Mouse (Mus musculus): ENCODE data around the gene Hras. TPM values are rescaled to one million over a fixed set of nuclear protein-coding genes. Genes with fewer than 3 reads are reported as not detected.

The Hras gene
- polyA plus RNA-seq, 1 experiment from 2014 or later, result 112 TPM

- Histone ChIP-seq H3K27ac (ENCODE audit: low read depth, low read length) (peak overlapping the region; percentile 89), H3K4me2 (peak overlapping the region; percentile 97), H3K9ac (ENCODE audit: low read depth, low read length) (no peak overlapping the region), H3K36me3 (ENCODE audit: control insufficient read depth, insufficient read depth, low read length) (peaks cover 10% of the 10 kb centered on the region; the same call in 1 of the 2 replicates), H3K27me3 (replicated peaks; ENCODE audit: control insufficient read depth, insufficient read depth, low read length) (no peaks in the 10 kb centered on the region), H3K4me3 (ENCODE audit: low read depth, low read length) (no peak overlapping the region), H3K4me1 (replicated peaks; ENCODE audit: control insufficient read depth, insufficient read depth, low read length) (peaks cover 30% of the 10 kb centered on the region), H3K9me3 (ENCODE audit: control insufficient read depth, low read length) (no peaks in the 10 kb centered on the region)
- DNase-seq (ENCODE audit: low spot score) (no peak), ATAC-seq (replicated peaks; ENCODE audit: low FRiP score) (no peak)
- 88% methylated on average over 4 of the region's 4 CpGs for WGBS
Measured at GRCm38 (mm10) chr7:141222696-141223215, 29.0 kb upstream of the Hras start.

- Histone ChIP-seq H3K27ac (ENCODE audit: low read depth, low read length) (peak overlapping the region; percentile 89), H3K9ac (ENCODE audit: low read depth, low read length) (peak overlapping the region; percentile 72), H3K4me2 (peak overlapping the region; percentile 97), H3K4me1 (replicated peaks; ENCODE audit: control insufficient read depth, insufficient read depth, low read length) (peaks cover 35% of the 10 kb centered on the region), H3K27me3 (replicated peaks; ENCODE audit: control insufficient read depth, insufficient read depth, low read length) (no peaks in the 10 kb centered on the region), H3K36me3 (ENCODE audit: control insufficient read depth, insufficient read depth, low read length) (peaks cover 11% of the 10 kb centered on the region; the same call in 1 of the 2 replicates), H3K4me3 (ENCODE audit: low read depth, low read length) (peak overlapping the region; percentile 79), H3K9me3 (ENCODE audit: control insufficient read depth, low read length) (no peaks in the 10 kb centered on the region)
- DNase-seq (ENCODE audit: low spot score) (no peak), ATAC-seq (replicated peaks; ENCODE audit: low FRiP score) (peak; percentile 8; the same call in 1 of the 2 replicates)
- 15% methylated on average over 8 of the region's 8 CpGs for WGBS
Measured at GRCm38 (mm10) chr7:141222126-141222467, 28.3 kb upstream of the Hras start.

DNA sequence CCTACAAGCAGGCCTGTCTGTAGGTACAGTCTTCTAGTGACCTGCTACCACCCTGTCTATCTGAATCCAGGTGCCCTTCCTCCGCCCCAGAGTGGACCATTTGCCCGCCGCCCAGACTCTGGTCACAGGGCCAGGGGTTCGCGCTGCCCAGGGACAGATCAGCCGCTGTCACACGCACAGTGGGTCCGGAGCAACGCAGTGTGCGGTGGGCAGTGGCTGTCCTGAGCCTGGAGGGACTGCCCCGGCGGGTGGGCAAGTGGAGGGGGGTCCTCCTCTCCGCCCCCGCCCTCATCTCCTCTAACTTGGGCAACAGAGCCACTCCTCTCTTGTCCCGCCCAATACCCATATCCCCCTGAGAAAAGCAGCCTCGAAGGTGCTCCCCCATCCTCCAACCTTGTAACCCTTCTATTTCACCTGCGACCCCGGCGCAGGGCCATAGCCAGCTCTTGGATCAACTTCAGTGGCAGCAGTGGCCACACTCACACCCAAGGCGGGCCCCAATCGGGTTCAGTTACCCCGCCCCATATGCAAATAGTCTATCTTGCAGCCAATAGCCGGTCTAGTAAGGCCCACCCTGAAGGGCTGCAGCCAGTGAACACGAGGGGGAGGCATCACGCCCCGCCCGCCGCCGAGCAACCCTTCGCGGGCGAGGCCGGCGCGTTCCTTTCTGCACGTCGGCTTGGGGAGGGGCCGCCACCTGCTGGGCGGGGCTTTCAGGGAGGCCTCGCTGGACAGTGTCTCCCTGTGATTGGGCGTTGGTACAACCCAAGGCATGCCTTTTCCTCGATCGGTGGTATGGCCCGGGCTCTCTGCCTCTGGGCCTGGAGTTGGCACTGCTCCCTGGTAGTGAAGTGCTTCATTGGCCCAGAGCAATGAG, 27.7 kb upstream of the Hras start:
- Histone ChIP-seq H3K4me2 (peak overlapping the region; percentile 97), H3K9ac (ENCODE audit: low read depth, low read length) (peak overlapping the region; percentile 92), H3K36me3 (ENCODE audit: control insufficient read depth, insufficient read depth, low read length) (peaks cover 11% of the 10 kb centered on the region; the same call in 1 of the 2 replicates), H3K27ac (ENCODE audit: low read depth, low read length) (peak overlapping the region; percentile 89), H3K4me1 (replicated peaks; ENCODE audit: control insufficient read depth, insufficient read depth, low read length) (peaks cover 41% of the 10 kb centered on the region), H3K9me3 (ENCODE audit: control insufficient read depth, low read length) (no peaks in the 10 kb centered on the region), H3K27me3 (replicated peaks; ENCODE audit: control insufficient read depth, insufficient read depth, low read length) (no peaks in the 10 kb centered on the region), H3K4me3 (ENCODE audit: low read depth, low read length) (peak overlapping the region; percentile 79)
- DNase-seq (ENCODE audit: low spot score) (peak; percentile 100), ATAC-seq (replicated peaks; ENCODE audit: low FRiP score) (peak; percentile 96)
- WGBS, result 8% methylated on average over 44 of the region's 44 CpGs

GRCm38 (mm10) chr7:141220377-141220776, 26.6 kb upstream of the Hras start:
- Histone ChIP-seq H3K4me1 (replicated peaks; ENCODE audit: control insufficient read depth, insufficient read depth, low read length) (peaks cover 44% of the 10 kb centered on the region), H3K9me3 (ENCODE audit: control insufficient read depth, low read length) (no peaks in the 10 kb centered on the region), H3K36me3 (ENCODE audit: control insufficient read depth, insufficient read depth, low read length) (peaks cover 11% of the 10 kb centered on the region; the same call in 1 of the 2 replicates), H3K27ac (ENCODE audit: low read depth, low read length) (peak overlapping the region; percentile 89), H3K9ac (ENCODE audit: low read depth, low read length) (peak overlapping the region; percentile 92), H3K4me2 (peak overlapping the region; percentile 97), H3K4me3 (ENCODE audit: low read depth, low read length) (peak overlapping the region; percentile 79), H3K27me3 (replicated peaks; ENCODE audit: control insufficient read depth, insufficient read depth, low read length) (no peaks in the 10 kb centered on the region)
- no peak for ATAC-seq (replicated peaks; ENCODE audit: low FRiP score)
- DNase-seq (ENCODE audit: low spot score), result no peak
- 71% methylated on average over 1 of the region's 1 CpGs for WGBS

DNA sequence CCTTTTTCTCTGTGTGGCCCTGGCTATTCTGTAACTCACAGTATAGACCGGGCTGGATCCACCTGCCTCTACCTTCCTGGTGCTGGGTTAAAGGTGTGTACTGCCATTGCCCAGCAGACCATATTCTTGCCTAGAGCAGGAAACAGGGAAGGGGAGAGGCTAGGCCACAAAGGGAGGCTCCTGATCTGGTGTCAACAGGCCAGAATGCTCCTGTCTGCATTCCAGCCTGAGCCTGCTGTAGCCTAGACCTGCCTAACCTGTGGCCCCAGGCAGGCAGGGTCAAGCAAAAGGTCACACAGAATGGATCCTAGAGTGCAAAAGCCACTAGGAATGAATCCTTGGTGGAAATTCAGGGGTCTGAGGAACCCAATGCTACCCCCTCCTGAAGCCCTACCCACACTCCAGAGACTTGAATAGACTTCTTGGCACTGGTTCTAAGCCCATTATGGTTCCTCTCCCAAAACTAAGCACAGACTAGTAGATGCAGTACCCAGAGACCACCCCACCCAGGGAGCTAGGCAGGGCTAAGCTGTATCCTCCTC, 25.8 kb upstream of the Hras start:
- Histone ChIP-seq H3K27ac (ENCODE audit: low read depth, low read length) (peak overlapping the region; percentile 89; the same call in 1 of the 2 replicates), H3K9ac (ENCODE audit: low read depth, low read length) (peak overlapping the region; percentile 92), H3K4me2 (peak overlapping the region; percentile 97), H3K27me3 (replicated peaks; ENCODE audit: control insufficient read depth, insufficient read depth, low read length) (no peaks in the 10 kb centered on the region), H3K4me3 (ENCODE audit: low read depth, low read length) (no peak overlapping the region; the same call in 1 of the 2 replicates), H3K9me3 (ENCODE audit: control insufficient read depth, low read length) (no peaks in the 10 kb centered on the region), H3K36me3 (ENCODE audit: control insufficient read depth, insufficient read depth, low read length) (peaks cover 11% of the 10 kb centered on the region; the same call in 1 of the 2 replicates), H3K4me1 (replicated peaks; ENCODE audit: control insufficient read depth, insufficient read depth, low read length) (peaks cover 50% of the 10 kb centered on the region)
- 96% methylated on average over 1 of the region's 1 CpGs for WGBS
- DNase-seq (ENCODE audit: low spot score), result no peak
- no peak for ATAC-seq (replicated peaks; ENCODE audit: low FRiP score)

DNA sequence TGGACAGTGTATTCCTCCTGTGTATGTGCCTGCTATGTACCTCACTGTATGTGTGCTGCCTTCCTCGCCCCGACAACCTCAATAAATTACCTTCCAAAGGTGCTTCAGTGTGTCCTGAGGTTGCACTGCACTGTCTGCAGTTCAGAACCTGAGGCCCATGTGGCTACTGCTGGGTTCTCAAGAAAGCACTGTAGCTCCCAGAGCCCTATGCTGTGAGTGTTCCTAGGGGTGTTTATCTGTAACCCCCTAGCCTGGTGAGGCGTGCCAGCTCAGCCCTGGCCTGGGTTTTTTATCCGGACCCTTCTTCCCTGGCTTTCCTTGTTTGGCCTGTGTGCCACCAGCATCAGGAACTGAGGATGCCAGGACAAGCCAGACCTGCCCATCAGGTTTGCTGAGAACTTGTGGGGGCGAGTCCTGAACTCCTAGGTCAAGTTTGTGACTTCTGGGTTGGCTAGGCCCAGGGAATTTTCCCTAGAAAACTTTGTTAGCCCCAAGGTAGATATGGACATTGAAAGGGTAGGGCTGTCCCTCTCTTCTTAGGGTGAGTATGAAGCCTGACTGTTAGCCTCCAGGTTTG, 24.8 kb upstream of the Hras start:
- no peak overlapping the region for H3K27ac ChIP-seq (ENCODE audit: low read depth, low read length)
- no peaks in the 10 kb centered on the region for H3K9me3 ChIP-seq (ENCODE audit: control insufficient read depth, low read length)
- ATAC-seq (replicated peaks; ENCODE audit: low FRiP score) (no peak), DNase-seq (ENCODE audit: low spot score) (no peak)
- peaks cover 11% of the 10 kb centered on the region; the same call in 1 of the 2 replicates for H3K36me3 ChIP-seq (ENCODE audit: control insufficient read depth, insufficient read depth, low read length)
- H3K4me3 ChIP-seq (ENCODE audit: low read depth, low read length), result no peak overlapping the region
- H3K9ac ChIP-seq (ENCODE audit: low read depth, low read length), result no peak overlapping the region; the same call in 1 of the 2 replicates
- 88% methylated on average over 5 of the region's 5 CpGs for WGBS
- H3K4me2 ChIP-seq, result 0 out of 2 replicates have a peak overlapping the region, but pooled peaks have one; percentile 8
- no peaks in the 10 kb centered on the region for H3K27me3 ChIP-seq (replicated peaks; ENCODE audit: control insufficient read depth, insufficient read depth, low read length)
- peaks cover 53% of the 10 kb centered on the region for H3K4me1 ChIP-seq (replicated peaks; ENCODE audit: control insufficient read depth, insufficient read depth, low read length)

GRCm38 (mm10) chr7:141218141-141218540, 24.3 kb upstream of the Hras start:
- Histone ChIP-seq H3K9ac (ENCODE audit: low read depth, low read length) (peak overlapping the region; percentile 28; the same call in 1 of the 2 replicates), H3K27me3 (replicated peaks; ENCODE audit: control insufficient read depth, insufficient read depth, low read length) (no peaks in the 10 kb centered on the region), H3K4me1 (replicated peaks; ENCODE audit: control insufficient read depth, insufficient read depth, low read length) (peaks cover 53% of the 10 kb centered on the region), H3K4me3 (ENCODE audit: low read depth, low read length) (no peak overlapping the region), H3K27ac (ENCODE audit: low read depth, low read length) (no peak overlapping the region), H3K36me3 (ENCODE audit: control insufficient read depth, insufficient read depth, low read length) (peaks cover 11% of the 10 kb centered on the region; the same call in 1 of the 2 replicates), H3K4me2 (peak overlapping the region; percentile 24), H3K9me3 (ENCODE audit: control insufficient read depth, low read length) (no peaks in the 10 kb centered on the region)
- 79% methylated on average over 3 of the region's 3 CpGs for WGBS
- no peak for ATAC-seq (replicated peaks; ENCODE audit: low FRiP score)
- no peak for DNase-seq (ENCODE audit: low spot score)

- H3K4me2 ChIP-seq, result peak overlapping the region; percentile 78
- DNase-seq (ENCODE audit: low spot score) (no peak), ATAC-seq (replicated peaks; ENCODE audit: low FRiP score) (no peak)
- no peaks in the 10 kb centered on the region for H3K9me3 ChIP-seq (ENCODE audit: control insufficient read depth, low read length)
- no peaks in the 10 kb centered on the region for H3K27me3 ChIP-seq (replicated peaks; ENCODE audit: control insufficient read depth, insufficient read depth, low read length)
- H3K9ac ChIP-seq (ENCODE audit: low read depth, low read length), result peak overlapping the region; percentile 28; the same call in 1 of the 2 replicates
- peaks cover 11% of the 10 kb centered on the region; the same call in 1 of the 2 replicates for H3K36me3 ChIP-seq (ENCODE audit: control insufficient read depth, insufficient read depth, low read length)
- H3K4me3 ChIP-seq (ENCODE audit: low read depth, low read length), result no peak overlapping the region; the same call in 1 of the 2 replicates
- H3K27ac ChIP-seq (ENCODE audit: low read depth, low read length), result 0 out of 2 replicates have a peak overlapping the region, but pooled peaks have one; percentile 11
- 92% methylated on average over 17 of the region's 17 CpGs for WGBS
- peaks cover 56% of the 10 kb centered on the region for H3K4me1 ChIP-seq (replicated peaks; ENCODE audit: control insufficient read depth, insufficient read depth, low read length)
Measured at GRCm38 (mm10) chr7:141217343-141218013, 23.7 kb upstream of the Hras start.
